Mouse (Mus musculus) neural tube, embryonic 12.5 days (tissue): ENCODE measurements around the gene Mpp3. TPM values are rescaled to one million over a fixed set of nuclear protein-coding genes. Genes with fewer than 3 reads are reported as not detected.

Experiments
- ATAC-seq: fragments of 200-750 bp; cut with Nextera tagmentation; 2 replicates; pipeline ENCODE4 v1.8.0; 2017; ENCODE audit warnings: low read depth, mild to moderate bottlenecking, moderate TSS enrichment, moderate library complexity; ENCODE audit not compliant: low FRiP score
- H3K27ac ChIP-seq: fragments of 300-500 bp; sonication (generic); 2 replicates; pipeline ENCODE4 v1.5.1; 2016
- H3K27me3 ChIP-seq: fragments of 300-500 bp; sonication (generic); replicated peaks from 2 replicates; pipeline ENCODE4 v1.6.1; 2016; ENCODE audit warnings: mild to moderate bottlenecking
- H3K36me3 ChIP-seq: fragments of 300-500 bp; sonication (generic); 2 replicates; pipeline ENCODE4 v1.6.1; 2016; ENCODE audit warnings: mild to moderate bottlenecking
- H3K4me1 ChIP-seq: fragments of 300-500 bp; sonication (generic); 2 replicates; pipeline ENCODE4 v1.6.1; 2016
- H3K4me2 ChIP-seq: fragments of 300-500 bp; sonication (generic); replicated peaks from 2 replicates; pipeline ENCODE4 v1.6.1; 2016; ENCODE audit warnings: mild to moderate bottlenecking
- H3K4me3 ChIP-seq: fragments of 300-500 bp; sonication (generic); 2 replicates; pipeline ENCODE4 v1.5.1; 2016
- H3K9ac ChIP-seq: fragments of 300-500 bp; sonication (generic); 2 replicates; pipeline ENCODE4 v1.6.1; 2016; ENCODE audit warnings: mild to moderate bottlenecking
- H3K9me3 ChIP-seq: fragments of 300-500 bp; sonication (generic); 2 replicates; pipeline ENCODE4 v1.6.1; 2016; ENCODE audit warnings: mild to moderate bottlenecking
- WGBS: fragments of 180-500 bp; shearing (Covaris S2); methylation state at CpG from one replicate; pipeline ENCODE4 v1.1.7; 2016; 5-methylcytosine and 5-hydroxymethylcytosine counted together
- polyA plus RNA-seq: library from polyadenylated mRNA; unstranded; fragments of >200 nt; fragmentation: Nextera tagmentation; extraction: Ambion mirVana; gene quantifications from 2 replicates; pipeline ENCODE4 v1.2.1, GENCODE M21; 2016

The Mpp3 gene
- polyA plus RNA-seq, result 45.2 and 47.2 TPM in 2 replicates

GRCm38 (mm10) chr11:102028087-102028816, at the start of gene Mpp3:
TSS of gene Mpp3 (minus strand) at chr11:102028461.
- ATAC-seq, result no peak

DNA sequence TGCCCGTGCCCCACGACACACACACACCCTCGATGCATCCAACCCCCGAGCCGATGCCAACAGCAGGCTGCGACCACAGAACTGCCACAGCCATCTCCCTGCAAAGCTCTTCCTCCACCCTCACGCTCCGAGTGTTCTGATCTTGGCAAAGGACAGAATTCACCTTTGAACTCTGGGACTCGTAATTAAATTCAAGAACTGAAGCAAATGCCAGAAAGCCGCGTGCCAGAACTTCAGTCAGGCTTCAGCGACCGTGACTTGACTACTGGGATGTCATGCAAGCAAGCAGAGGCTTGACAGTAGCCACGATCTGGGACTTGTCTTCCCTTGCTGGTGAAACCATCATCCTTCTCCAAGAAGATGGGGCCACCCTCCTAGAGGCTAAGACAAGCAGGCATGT, 45.5 kb upstream of the Mpp3 start:
- Histone ChIP-seq H3K27me3 (no peaks in the 10 kb centered on the region), H3K4me2 (no peak overlapping the region), H3K9ac (no peak overlapping the region), H3K27ac (no peak overlapping the region), H3K4me1 (peaks cover 6% of the 10 kb centered on the region), H3K4me3 (no peak overlapping the region), H3K36me3 (peaks cover 14% of the 10 kb centered on the region), H3K9me3 (no peaks in the 10 kb centered on the region)
- ATAC-seq, result no peak
- WGBS, result 82% methylated on average over 14 of the region's 14 CpGs

More at GRCm38 (mm10) chr11:102028087-102028816, at the start of gene Mpp3:
- peaks cover 48% of the 10 kb centered on the region for H3K4me1 ChIP-seq
- H3K27ac ChIP-seq, result peak within 1 kb of the TSS; percentile 87
- 0 out of 2 replicates have a peak within 1 kb of the TSS, but pooled peaks have one; percentile 3 for H3K9ac ChIP-seq
- peak within 1 kb of the TSS; percentile 70 for H3K4me3 ChIP-seq
- 73% methylated on average over 6 of the region's 6 CpGs for WGBS
- H3K27me3 ChIP-seq, result 0 out of 2 replicates have a peak, but pooled peaks cover 4% of the 10 kb centered on the region
- H3K36me3 ChIP-seq, result peaks cover 5% of the 10 kb centered on the region; the same call in 1 of the 2 replicates
- no peaks in the 10 kb centered on the region for H3K9me3 ChIP-seq
- H3K4me2 ChIP-seq, result peak within 1 kb of the TSS; percentile 83

- H3K27me3 ChIP-seq, result no peaks in the 10 kb centered on the region
- H3K9ac ChIP-seq, result no peak overlapping the region
- no peak for ATAC-seq
- no peaks in the 10 kb centered on the region for H3K9me3 ChIP-seq
- no peak overlapping the region for H3K27ac ChIP-seq
- H3K36me3 ChIP-seq, result peaks cover 8% of the 10 kb centered on the region; the same call in 1 of the 2 replicates
- peaks cover 7% of the 10 kb centered on the region for H3K4me1 ChIP-seq
- WGBS, result 79% methylated on average over 5 of the region's 5 CpGs
- H3K4me2 ChIP-seq, result no peak overlapping the region
- H3K4me3 ChIP-seq, result no peak overlapping the region
Observed at GRCm38 (mm10) chr11:102072729-102073128, 44.5 kb upstream of the Mpp3 start.

DNA sequence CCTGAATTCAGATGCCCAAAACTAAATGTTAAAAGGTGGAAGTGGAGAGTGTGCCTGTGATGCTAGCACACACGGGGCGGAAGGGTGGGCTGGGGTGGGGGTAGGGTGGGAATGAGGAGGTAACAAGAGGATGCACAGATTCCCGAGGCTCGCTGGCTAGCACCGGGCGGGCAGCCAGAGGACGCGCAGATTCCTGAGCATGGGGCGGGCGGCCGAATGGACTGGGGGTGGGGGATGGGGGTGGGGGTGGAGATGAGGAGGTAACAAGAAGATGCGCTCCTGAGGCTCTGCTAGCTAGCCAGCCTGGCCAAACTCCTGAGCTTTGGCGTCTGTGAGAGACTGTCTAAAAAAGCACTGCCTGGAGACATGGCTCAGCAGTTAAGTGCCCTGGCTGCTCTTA, 42.2 kb upstream of the Mpp3 start:
- H3K27me3 ChIP-seq, result no peaks in the 10 kb centered on the region
- H3K27ac ChIP-seq, result no peak overlapping the region
- no peak for ATAC-seq
- H3K4me2 ChIP-seq, result peak overlapping the region; percentile 32
- H3K9ac ChIP-seq, result no peak overlapping the region
- no peak overlapping the region for H3K4me3 ChIP-seq
- 3% methylated on average over 13 of the region's 13 CpGs for WGBS
- peaks cover 15% of the 10 kb centered on the region for H3K4me1 ChIP-seq
- H3K36me3 ChIP-seq, result no peaks in the 10 kb centered on the region; the same call in 1 of the 2 replicates
- no peaks in the 10 kb centered on the region for H3K9me3 ChIP-seq

DNA sequence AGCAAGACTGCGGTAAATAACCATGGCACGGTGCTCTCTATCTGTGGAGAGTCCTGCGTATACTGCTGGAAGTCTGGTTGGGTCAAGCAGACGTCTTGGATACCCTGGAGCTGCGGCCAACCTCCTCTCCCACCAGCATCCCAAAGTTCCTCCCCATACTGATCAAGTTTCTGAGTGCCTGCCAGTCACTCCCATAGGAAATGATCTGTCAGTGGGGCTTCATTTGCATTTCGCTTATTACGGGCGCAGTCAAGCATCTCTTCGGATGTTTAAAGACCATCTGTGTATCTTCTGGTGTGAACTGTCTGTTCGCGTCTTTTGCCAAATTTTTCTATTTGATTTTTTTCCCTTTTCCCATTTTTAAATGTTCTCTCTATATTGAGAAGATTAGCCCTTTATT, 41.4 kb upstream of the Mpp3 start:
- Histone ChIP-seq H3K27me3 (no peaks in the 10 kb centered on the region), H3K4me1 (peaks cover 15% of the 10 kb centered on the region), H3K4me3 (no peak overlapping the region), H3K9ac (no peak overlapping the region), H3K27ac (no peak overlapping the region), H3K4me2 (no peak overlapping the region), H3K9me3 (no peaks in the 10 kb centered on the region), H3K36me3 (no peaks in the 10 kb centered on the region; the same call in 1 of the 2 replicates)
- WGBS, result 53% methylated on average over 11 of the region's 11 CpGs
- no peak for ATAC-seq

GRCm38 (mm10) chr11:102068969-102069368, 40.7 kb upstream of the Mpp3 start:
- H3K27ac ChIP-seq, result no peak overlapping the region
- no peak for ATAC-seq
- H3K9ac ChIP-seq, result no peak overlapping the region
- WGBS, result 18% methylated on average over 2 of the region's 2 CpGs
- H3K4me3 ChIP-seq, result no peak overlapping the region
- H3K4me1 ChIP-seq, result peaks cover 15% of the 10 kb centered on the region
- H3K36me3 ChIP-seq, result peaks cover 3% of the 10 kb centered on the region; the same call in 1 of the 2 replicates
- H3K27me3 ChIP-seq, result no peaks in the 10 kb centered on the region
- no peaks in the 10 kb centered on the region for H3K9me3 ChIP-seq
- H3K4me2 ChIP-seq, result no peak overlapping the region

DNA sequence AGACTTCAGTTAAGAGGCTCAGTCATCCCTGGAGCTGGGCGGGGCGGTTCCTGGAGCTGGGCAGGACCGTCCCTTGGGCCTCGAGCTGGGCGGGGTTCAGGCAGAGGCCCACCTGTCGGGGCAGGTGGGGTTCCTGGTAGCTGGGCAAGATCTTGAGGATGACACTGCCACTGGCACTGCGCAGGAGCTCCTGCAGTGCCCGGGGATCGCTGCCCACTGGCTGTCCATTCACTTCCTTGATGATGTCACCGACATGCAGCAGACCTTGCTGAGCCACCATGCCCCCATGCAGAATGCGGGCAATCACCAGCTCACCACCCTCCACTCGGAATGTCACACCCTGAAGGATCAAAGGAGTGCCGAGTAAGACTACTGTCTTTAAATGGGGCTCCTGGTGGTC, 34.8 kb upstream of the Mpp3 start:
- no peak for ATAC-seq
- H3K9me3 ChIP-seq, result no peaks in the 10 kb centered on the region
- WGBS, result 75% methylated on average over 13 of the region's 13 CpGs

DNA sequence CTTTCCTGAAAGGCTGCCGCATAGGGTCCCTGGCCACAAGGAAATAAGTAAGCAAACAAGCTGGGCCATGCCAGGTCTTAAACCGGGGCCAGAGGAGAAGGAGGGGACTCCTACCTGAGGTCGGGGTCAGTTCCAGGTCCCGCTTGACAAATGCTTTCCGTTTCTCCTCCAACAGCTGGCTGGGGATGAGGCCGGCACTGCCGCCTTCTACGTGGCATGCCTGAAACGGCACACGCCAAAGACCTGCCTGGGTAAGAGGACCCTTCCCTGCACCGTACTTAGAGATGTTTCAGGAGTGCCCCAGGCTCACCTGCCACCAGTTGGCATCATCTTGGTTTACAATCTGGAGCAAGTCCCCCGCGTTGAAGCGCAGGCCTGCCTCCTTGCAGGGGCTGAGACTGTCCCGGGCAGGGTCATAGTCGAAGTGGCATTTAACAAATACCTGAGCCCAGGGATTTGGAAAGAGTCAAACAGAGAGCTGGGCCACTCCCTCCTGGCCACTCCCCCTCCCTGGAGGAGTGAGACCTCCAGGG, 33.7 kb upstream of the Mpp3 start:
- WGBS, result 24% methylated on average over 16 of the region's 16 CpGs
- Histone ChIP-seq H3K9me3 (no peaks in the 10 kb centered on the region), H3K9ac (no peak overlapping the region), H3K4me2 (peak overlapping the region; percentile 74; the same call in 1 of the 2 replicates), H3K27me3 (peaks cover 17% of the 10 kb centered on the region), H3K27ac (no peak overlapping the region), H3K36me3 (peaks cover 45% of the 10 kb centered on the region), H3K4me3 (no peak overlapping the region), H3K4me1 (peaks cover 7% of the 10 kb centered on the region; the same call in 1 of the 2 replicates)
- no peak for ATAC-seq

More for the DNA sequence above, 34.8 kb upstream of the Mpp3 start:
- Histone ChIP-seq H3K9ac (no peak overlapping the region), H3K27me3 (peaks cover 17% of the 10 kb centered on the region), H3K27ac (no peak overlapping the region), H3K4me1 (peaks cover 15% of the 10 kb centered on the region; the same call in 1 of the 2 replicates), H3K4me3 (no peak overlapping the region), H3K4me2 (no peak overlapping the region), H3K36me3 (peaks cover 45% of the 10 kb centered on the region)

GRCm38 (mm10) chr11:102061236-102061940, 33.1 kb upstream of the Mpp3 start:
- Histone ChIP-seq H3K4me1 (peaks cover 5% of the 10 kb centered on the region; the same call in 1 of the 2 replicates), H3K9ac (peak overlapping the region; percentile 13; the same call in 1 of the 2 replicates), H3K27me3 (peaks cover 17% of the 10 kb centered on the region), H3K4me3 (peak overlapping the region; percentile 30), H3K36me3 (peaks cover 45% of the 10 kb centered on the region), H3K9me3 (no peaks in the 10 kb centered on the region), H3K27ac (no peak overlapping the region), H3K4me2 (peak overlapping the region; percentile 74)
- 4% methylated on average over 23 of the region's 23 CpGs for WGBS
- peak; percentile 68; the same call in 1 of the 2 replicates for ATAC-seq

- no peak for ATAC-seq
- H3K9ac ChIP-seq, result no peak overlapping the region
- H3K4me1 ChIP-seq, result no peaks in the 10 kb centered on the region
- peaks cover 7% of the 10 kb centered on the region; the same call in 1 of the 2 replicates for H3K36me3 ChIP-seq
- no peak overlapping the region for H3K4me2 ChIP-seq
- H3K4me3 ChIP-seq, result no peak overlapping the region
- no peaks in the 10 kb centered on the region for H3K27me3 ChIP-seq
- H3K27ac ChIP-seq, result no peak overlapping the region
- 25% methylated on average over 9 of the region's 9 CpGs for WGBS
- no peaks in the 10 kb centered on the region for H3K9me3 ChIP-seq
Observed at GRCm38 (mm10) chr11:102053847-102054246, 25.6 kb upstream of the Mpp3 start.

DNA sequence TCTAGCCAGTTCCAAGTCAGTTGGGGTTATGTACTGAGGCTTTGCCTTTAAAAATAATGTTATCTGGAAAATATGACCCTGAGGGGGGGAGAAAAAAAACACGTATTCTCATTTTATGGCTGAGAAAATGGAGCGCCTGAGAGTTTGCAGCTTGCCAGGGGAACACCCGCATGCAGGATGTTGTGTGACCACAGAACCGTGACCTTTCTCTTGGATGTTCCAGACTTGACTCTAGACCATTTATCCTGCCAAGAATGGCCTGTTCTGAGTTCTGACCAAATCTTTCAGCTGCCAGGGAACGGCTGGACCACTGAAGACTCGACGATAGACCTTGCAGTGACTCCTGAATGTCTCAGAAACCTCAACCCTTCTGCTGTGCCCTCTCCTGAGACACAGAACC, 24.9 kb upstream of the Mpp3 start:
- peaks cover under 1% of the 10 kb centered on the region; the same call in 1 of the 2 replicates for H3K36me3 ChIP-seq
- ATAC-seq, result no peak
- 87% methylated on average over 7 of the region's 7 CpGs for WGBS
- no peak overlapping the region for H3K4me2 ChIP-seq
- no peaks in the 10 kb centered on the region for H3K27me3 ChIP-seq
- H3K27ac ChIP-seq, result no peak overlapping the region
- no peaks in the 10 kb centered on the region for H3K4me1 ChIP-seq
- H3K4me3 ChIP-seq, result no peak overlapping the region
- no peaks in the 10 kb centered on the region for H3K9me3 ChIP-seq
- no peak overlapping the region for H3K9ac ChIP-seq

GRCm38 (mm10) chr11:102052697-102053096, 24.4 kb upstream of the Mpp3 start:
- no peak overlapping the region for H3K4me3 ChIP-seq
- no peaks in the 10 kb centered on the region for H3K4me1 ChIP-seq
- no peak for ATAC-seq
- H3K27me3 ChIP-seq, result no peaks in the 10 kb centered on the region
- H3K4me2 ChIP-seq, result no peak overlapping the region
- H3K36me3 ChIP-seq, result no peaks in the 10 kb centered on the region
- no peaks in the 10 kb centered on the region for H3K9me3 ChIP-seq
- no peak overlapping the region for H3K27ac ChIP-seq
- H3K9ac ChIP-seq, result no peak overlapping the region
- WGBS, result 86% methylated on average over 12 of the region's 12 CpGs
